Mouse (Mus musculus): ENCODE measurements around the gene Aebp2.
"Not testable (repeated sequence)": the region's sequence is repeated elsewhere in the genome, so short reads cannot be mapped to it uniquely, and the experiment has no call there.

The Aebp2 gene

DNA sequence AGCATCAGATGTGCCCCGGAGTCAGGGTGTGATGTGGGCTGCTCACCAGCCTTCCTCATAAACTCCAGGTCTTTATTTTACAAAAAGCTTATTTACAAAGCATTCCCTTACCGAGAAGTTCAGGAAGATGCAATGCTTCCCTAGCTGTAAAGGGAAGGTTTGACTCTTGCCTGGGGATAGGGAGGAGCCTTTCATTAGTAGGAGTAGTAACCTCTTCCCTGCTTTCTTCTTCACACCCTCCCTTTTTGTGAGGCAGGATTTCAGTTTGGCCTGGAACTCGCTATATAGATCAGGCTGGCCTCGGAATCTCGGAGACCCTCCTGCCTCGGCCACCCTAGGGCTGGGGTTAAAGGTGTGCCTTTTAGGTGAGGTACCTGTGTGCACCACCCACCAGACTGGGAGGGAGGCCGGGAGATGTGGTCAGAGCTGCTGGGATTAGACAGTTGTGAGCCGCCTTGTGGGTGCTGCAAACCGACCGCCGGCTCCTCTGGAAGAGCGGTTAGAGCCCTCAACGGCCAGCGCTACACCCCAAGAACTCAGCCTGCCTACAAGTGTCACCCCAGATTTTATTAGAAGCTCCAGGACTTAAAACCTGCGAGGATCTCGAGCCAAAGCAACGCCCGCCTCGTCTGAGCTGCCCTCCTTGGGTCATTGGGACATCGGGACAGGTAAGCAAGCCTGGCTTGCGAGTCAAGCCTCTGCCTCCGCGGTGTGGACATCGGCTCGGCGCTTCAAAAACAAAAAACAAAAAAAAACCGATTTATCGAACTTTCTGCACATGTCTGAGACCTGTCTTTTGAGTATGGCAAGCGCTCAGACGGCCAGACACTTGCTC is at the start of gene Aebp2:
TSS of gene Aebp2 (plus strand) at position 273 of the 835 bp plus-strand sequence.
- DNase-seq = peak; percentile 27

DNA sequence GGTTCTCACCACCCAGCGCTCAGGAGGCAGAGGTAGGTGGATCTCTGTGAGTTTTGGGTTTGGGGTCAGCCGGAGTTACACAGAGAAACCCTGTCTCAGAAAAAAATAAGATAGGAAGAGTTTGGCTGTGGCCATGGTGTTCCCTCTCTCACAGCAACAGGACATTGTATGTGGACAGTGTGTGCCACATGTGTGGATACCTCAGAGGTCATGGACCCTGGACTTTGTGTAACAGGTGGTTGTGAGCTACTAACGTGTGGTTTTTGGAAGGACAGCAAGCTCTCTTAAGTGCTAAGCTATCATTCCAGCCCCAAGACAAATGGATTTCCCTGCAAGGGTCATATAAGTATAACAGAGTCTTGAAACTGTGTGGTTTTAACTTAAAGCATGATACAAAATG is 47.5 kb upstream of the Aebp2 start:
- no peak for DNase-seq

DNA sequence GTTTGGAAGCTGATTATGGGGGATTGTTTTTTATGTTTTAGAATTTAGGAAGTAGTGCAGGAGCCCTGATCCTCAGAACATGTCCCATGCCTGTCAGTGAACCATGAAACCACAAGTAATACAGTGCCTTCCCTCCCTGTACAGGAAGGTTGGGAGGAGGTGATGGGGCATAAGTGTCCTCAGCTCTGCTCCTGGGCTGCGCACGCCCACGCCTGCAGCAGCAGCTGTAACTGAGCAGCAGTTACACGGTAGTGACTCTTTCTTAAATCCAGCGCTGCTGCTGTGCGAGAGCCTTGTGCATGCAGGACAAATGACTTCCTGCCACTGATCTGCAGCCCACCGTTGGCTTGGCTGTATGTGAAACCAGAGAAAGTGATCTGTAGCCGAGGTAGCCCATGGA is 46.3 kb upstream of the Aebp2 start:
- no peak for DNase-seq

DNA sequence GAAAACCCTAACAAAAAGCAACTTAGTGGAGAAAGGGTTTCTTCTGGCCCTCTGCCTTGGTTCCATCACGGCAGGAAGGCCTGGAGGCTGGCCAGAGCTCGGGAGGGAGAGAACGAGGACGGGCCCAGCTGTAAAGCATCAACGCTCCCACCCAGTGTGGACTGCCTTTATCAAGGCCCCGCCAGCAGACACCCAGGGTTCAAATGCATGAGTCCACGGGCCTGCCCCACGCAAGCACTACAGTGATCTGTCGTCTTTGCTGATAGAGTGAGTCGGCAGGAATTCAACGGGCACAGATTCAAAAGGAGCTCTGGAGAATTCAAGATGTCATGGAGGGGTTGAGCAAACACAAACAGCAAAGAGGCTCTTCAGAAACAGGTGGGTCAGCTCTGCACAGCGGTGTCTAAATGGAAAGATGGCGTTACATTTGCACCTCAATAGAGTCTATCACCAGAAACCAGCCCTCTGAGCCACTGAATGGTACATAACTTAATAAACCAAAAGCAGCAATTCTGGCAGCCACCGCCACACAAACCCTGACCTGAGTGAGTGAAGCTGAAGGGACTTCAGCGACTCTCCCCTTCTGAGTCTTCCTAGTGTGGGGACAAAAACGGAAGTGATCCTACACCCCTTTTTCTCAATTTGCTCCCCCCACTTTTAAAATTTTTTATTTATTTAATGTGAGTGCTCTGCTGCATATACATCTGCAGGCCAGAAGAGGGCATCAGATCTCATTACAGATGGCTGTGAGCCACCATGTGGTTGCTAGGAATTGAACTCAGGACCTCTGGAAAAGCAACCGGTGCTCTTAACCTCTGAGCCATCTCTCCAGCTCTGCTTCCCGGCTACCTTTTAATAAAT is 45.3 kb upstream of the Aebp2 start:
- peak; percentile 76 for DNase-seq

GRCm38 (mm10) chr6:140577822-140578170 is 44.7 kb upstream of the Aebp2 start:
- no peak for DNase-seq

- DNase-seq = not testable (repeated sequence)
These were observed 43.5 kb upstream of the Aebp2 start for GRCm38 (mm10) chr6:140578985-140579384.

DNA sequence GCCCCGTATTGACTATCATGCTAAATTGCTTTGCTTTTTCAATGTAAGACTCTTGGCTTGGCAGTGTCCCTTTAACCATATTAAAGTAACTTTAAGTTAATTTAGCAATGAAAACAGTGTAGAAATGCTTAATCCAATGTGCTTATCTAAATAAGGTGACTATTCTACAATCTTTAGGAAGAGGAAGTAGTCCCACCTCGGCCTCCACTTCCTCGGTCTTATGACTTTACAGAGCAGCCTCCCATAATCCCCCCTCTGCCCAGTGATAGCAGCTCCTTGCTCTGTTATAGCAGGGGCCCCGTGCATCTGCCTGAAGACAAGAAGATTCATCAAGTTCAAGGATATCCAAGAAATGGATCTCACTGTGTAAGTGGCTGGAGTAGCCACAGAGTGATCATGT is 42.3 kb upstream of the Aebp2 start:
- no peak for DNase-seq

DNA sequence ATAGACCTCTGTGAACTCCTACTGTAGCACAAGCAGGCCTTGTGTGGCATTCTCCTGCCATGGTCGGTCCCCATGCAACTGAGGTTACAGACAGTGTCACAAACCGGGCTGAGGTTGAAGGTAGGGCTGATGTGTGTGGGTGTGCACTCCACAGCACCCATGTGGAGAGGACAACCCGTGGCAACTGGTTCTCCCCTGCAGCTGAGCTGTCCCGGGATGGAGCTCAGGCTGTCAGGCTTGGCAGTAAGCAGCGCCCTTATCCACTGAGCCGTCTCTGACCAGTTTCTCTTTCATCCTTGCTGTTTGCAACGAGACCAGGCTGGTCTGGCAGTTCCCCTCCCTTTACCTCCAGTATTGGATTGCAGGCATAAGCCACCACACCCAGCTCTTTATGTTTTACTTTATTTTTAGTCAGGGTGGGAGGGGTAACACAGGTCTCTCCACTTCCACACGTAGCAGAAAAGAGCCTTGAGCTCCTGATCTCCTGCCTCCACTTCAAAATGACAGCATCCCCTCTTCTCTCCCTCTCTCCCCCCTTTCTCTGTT is 35.7 kb upstream of the Aebp2 start:
- DNase-seq = no peak

DNA sequence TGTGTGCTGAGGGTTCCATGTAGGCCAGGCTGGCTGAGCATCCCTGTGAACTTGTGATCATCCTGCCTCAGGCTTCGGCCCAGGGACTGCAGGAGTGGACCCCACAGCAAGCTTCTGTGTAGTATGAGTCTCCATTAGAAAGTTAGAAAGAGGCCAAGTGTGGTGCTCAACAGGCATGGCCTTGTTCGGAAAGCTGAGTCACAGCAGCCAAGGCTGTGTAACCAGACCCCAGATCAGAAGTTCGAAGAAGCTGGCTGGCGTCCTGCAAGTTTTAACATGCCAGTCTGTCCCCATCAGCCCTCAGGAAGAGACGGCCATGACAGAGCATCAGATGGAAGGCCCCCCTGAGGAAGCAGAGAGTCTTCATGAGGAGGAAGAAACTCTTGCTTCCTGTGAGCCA is 31.1 kb upstream of the Aebp2 start:
- no peak for DNase-seq

- DNase-seq = no peak
These were observed 29.8 kb upstream of the Aebp2 start for GRCm38 (mm10) chr6:140592713-140593112.

DNA sequence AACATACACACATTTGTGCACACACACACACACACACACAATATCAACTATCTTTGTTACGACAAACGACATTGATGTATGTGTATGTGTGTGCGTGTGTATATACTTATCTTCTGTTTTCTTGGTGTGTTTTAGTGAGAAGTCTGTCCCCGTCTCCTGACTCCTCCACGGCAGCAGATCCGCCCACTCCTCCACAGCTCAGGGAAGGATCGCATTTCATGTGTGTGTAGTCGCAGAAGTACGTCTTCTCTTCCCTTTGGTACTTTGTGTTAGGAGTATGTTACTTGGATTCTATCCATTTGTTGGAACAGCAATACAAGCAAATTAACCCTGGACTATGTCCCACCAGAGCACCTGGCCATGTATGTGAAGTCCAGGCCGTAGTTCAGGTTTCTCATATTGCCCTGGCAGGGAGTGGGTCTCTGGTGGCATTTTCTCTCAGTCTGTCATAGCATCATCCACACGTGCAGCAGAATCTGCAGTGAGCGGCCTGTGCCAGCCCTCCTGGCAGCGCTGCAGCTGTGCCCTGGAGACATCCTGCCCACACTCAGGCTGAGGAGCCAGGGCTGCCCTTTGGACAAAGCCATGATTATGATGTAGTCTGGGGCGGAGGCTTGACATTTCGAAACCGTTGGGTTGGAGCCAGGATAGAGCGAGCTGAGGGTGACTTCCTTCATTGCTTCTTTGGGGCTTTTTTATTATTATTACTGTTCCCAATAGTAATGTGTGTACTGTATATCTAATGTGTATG is 28.9 kb upstream of the Aebp2 start:
- peak; percentile 68 for DNase-seq

GRCm38 (mm10) chr6:140595551-140595950 is 26.9 kb upstream of the Aebp2 start:
- not testable (repeated sequence) for DNase-seq

- DNase-seq = no peak
These were observed 24.8 kb upstream of the Aebp2 start for GRCm38 (mm10) chr6:140597381-140598329.

DNA sequence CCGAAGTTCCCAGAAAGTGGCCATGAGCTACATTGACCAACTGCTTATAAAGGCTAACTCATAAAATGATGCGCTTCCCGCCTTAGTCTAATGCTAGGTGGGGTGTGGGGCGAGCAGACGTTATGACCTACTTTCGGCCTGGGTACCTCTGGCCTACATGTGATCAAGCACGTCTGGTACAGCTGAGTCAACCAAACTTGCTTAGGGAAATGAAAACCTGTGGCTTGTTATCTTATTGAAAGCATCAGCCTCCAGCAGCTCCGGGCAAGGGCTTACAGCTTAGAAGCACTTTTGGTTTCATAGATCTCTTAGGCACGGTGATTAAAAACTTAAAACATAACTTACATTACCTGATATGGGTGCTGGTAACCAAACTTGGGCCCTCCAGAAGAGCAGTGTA is 23.9 kb upstream of the Aebp2 start:
- no peak for DNase-seq

- DNase-seq = no peak
These were observed 23.1 kb upstream of the Aebp2 start for GRCm38 (mm10) chr6:140599337-140599736.

DNA sequence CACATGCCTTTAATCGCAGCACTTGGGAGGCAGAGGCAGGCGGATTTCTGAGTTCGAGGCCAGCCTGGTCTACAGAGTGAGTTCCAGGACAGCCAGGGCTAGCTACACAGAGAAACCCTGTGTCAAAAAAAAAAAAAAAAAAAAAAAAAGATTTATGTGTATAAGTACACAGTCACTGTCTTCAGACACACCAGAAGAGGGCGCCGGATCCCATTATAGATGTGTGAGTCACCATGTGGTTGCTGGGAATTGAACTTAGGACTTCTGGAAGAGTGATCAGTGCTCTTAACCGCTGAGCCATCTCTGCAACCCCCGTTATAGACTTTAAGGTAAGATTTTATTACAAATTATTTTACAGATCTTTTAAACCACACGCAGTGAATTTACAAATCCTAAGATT is 21.8 kb upstream of the Aebp2 start:
- not testable (repeated sequence) for DNase-seq

DNA sequence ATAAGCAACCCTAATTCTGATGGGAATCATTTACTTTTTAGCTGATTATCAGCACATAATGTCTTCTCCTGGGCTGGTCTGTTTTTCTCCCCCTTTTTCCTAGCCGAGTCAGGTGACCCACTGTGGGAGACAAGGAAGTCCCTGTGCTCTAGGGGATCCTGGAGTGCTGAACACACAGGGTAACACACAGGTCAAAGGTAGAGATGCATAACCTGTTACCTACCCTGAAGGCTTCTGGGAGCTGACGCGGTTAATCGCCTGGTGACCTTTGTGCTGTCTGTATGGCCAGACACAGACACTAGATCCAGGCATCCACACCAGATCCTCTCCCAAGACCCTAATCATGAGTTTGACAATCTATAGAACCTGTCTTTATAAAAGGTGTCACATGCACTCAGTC is 21.3 kb upstream of the Aebp2 start:
- no peak for DNase-seq

- no peak for DNase-seq
These were observed 19.1 kb upstream of the Aebp2 start for GRCm38 (mm10) chr6:140603228-140603944.

- not testable (repeated sequence) for DNase-seq
These were observed 17.3 kb upstream of the Aebp2 start for GRCm38 (mm10) chr6:140605173-140605572.

GRCm38 (mm10) chr6:140605732-140606131 is 16.7 kb upstream of the Aebp2 start:
- DNase-seq = no peak

GRCm38 (mm10) chr6:140606534-140606933 is 15.9 kb upstream of the Aebp2 start:
- DNase-seq = no peak

Measured in kidney, postnatal 10 days (tissue).